Mouse (Mus musculus): ENCODE measurements around the gene Kif9. TPM values are rescaled to one million over a fixed set of nuclear protein-coding genes. Genes with fewer than 3 reads are reported as not detected.

Kif9 gene
- polyA plus RNA-seq, 1 experiment, result 0.48 TPM

DNA sequence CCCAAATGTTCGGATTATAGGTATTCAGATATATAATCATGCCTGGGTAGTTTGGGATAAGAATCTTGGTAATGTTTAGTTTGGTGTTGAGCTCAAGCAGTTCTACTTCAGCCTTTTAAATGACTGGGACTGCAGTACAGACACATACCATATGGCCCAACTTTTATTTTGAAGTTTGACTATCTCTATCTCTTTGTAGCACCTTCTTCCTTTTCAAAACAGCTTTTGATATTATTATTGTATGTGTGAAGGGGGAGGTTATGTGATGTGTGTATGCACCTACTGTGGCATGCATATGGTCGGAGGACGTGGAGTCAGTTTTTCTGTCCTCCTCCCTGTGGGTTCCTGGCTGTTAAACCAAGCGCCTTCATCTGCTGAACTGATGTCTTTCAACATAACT is 65.2 kb downstream of the Kif9 start:
- Histone ChIP-seq H3K4me2 (ENCODE audit: low read depth) (no peak overlapping the region), H3K4me3 (no peak overlapping the region), H3K36me3 (ENCODE audit: control insufficient read depth, insufficient read depth) (peaks cover 10% of the 10 kb centered on the region), H3K79me2 (ENCODE audit: control insufficient read depth, insufficient read depth) (peaks cover 93% of the 10 kb centered on the region), H3ac (ENCODE audit: control insufficient read depth, insufficient read length) (no peak overlapping the region), H3K27me3 (ENCODE audit: control insufficient read depth, insufficient read depth, insufficient read length) (no peaks in the 10 kb centered on the region)
- TF ChIP-seq MYOD1 (IDR thresholded peaks at IDR 0.05; ENCODE audit: control insufficient read depth in 1 of 3, insufficient read length in 2 of 3, low read depth in 2 of 3) (no peak), REST (IDR thresholded peaks at IDR 0.05; ENCODE audit: insufficient read depth, insufficient read length) (no peak), TCF3 (IDR thresholded peaks at IDR 0.05; ENCODE audit: insufficient read length, low read depth) (no peak), POLR2AphosphoS2 (IDR thresholded peaks at IDR 0.05; ENCODE audit: insufficient read length, low read depth) (no peak), E2F4 (IDR thresholded peaks at IDR 0.05; ENCODE audit: insufficient read depth) (no peak), MYOG (IDR thresholded peaks at IDR 0.05; ENCODE audit: control insufficient read depth in 1 of 3, insufficient read depth in 1 of 3, insufficient read length in 2 of 3, low read depth in 2 of 3) (no peak), USF1 (IDR thresholded peaks at IDR 0.05; ENCODE audit: low read depth) (no peak), MAX (IDR thresholded peaks at IDR 0.05; ENCODE audit: low read depth) (no peak), POLR2A (IDR thresholded peaks at IDR 0.05; ENCODE audit: insufficient read length, low read depth) (no peak), SRF (IDR thresholded peaks at IDR 0.05; ENCODE audit: control insufficient read depth, insufficient read length, low read depth) (no peak), TCF12 (IDR thresholded peaks at IDR 0.05; ENCODE audit: insufficient read depth, poor library complexity, severe bottlenecking) (no peak), CEBPB (IDR thresholded peaks at IDR 0.05; ENCODE audit: insufficient read depth, poor library complexity, severe bottlenecking) (no peak)

GRCm38 (mm10) chr9:110548261-110548660 is 71.5 kb downstream of the Kif9 start:
- TF ChIP-seq POLR2AphosphoS2 (IDR thresholded peaks at IDR 0.05; ENCODE audit: insufficient read length, low read depth) (no peak), REST (IDR thresholded peaks at IDR 0.05; ENCODE audit: insufficient read depth, insufficient read length) (no peak), USF1 (IDR thresholded peaks at IDR 0.05; ENCODE audit: low read depth) (no peak)
- H3K4me2 ChIP-seq (ENCODE audit: low read depth), result no peak overlapping the region
- no peak overlapping the region for H3ac ChIP-seq (ENCODE audit: control insufficient read depth, insufficient read length)
- no peak overlapping the region for H3K4me3 ChIP-seq
- no peaks in the 10 kb centered on the region for H3K27me3 ChIP-seq (ENCODE audit: control insufficient read depth, insufficient read depth, insufficient read length)
- H3K36me3 ChIP-seq (ENCODE audit: control insufficient read depth, insufficient read depth), result peaks cover 65% of the 10 kb centered on the region
- H3K79me2 ChIP-seq (ENCODE audit: control insufficient read depth, insufficient read depth), result peaks cover 66% of the 10 kb centered on the region

- TF ChIP-seq POLR2AphosphoS2 (IDR thresholded peaks at IDR 0.05; ENCODE audit: insufficient read length, low read depth), result no peak
- TF ChIP-seq POLR2A (IDR thresholded peaks at IDR 0.05; ENCODE audit: insufficient read length, low read depth), result no peak
- no peak for TF ChIP-seq MYOG (IDR thresholded peaks at IDR 0.05; ENCODE audit: control insufficient read depth in 1 of 3, insufficient read depth in 1 of 3, insufficient read length in 2 of 3, low read depth in 2 of 3)
- no peak for TF ChIP-seq TCF3 (IDR thresholded peaks at IDR 0.05; ENCODE audit: insufficient read length, low read depth)
- TF ChIP-seq MYOD1 (IDR thresholded peaks at IDR 0.05; ENCODE audit: control insufficient read depth in 1 of 3, insufficient read length in 2 of 3, low read depth in 2 of 3), result no peak
- no peak for TF ChIP-seq USF1 (IDR thresholded peaks at IDR 0.05; ENCODE audit: low read depth)
- no peak for TF ChIP-seq SRF (IDR thresholded peaks at IDR 0.05; ENCODE audit: control insufficient read depth, insufficient read length, low read depth)
- no peak for TF ChIP-seq TCF12 (IDR thresholded peaks at IDR 0.05; ENCODE audit: insufficient read depth, poor library complexity, severe bottlenecking)
- no peak for TF ChIP-seq E2F4 (IDR thresholded peaks at IDR 0.05; ENCODE audit: insufficient read depth)
- no peak for TF ChIP-seq CEBPB (IDR thresholded peaks at IDR 0.05; ENCODE audit: insufficient read depth, poor library complexity, severe bottlenecking)
- no peak for TF ChIP-seq REST (IDR thresholded peaks at IDR 0.05; ENCODE audit: insufficient read depth, insufficient read length)
- TF ChIP-seq MAX (IDR thresholded peaks at IDR 0.05; ENCODE audit: low read depth), result no peak
- Histone ChIP-seq H3K36me3 (ENCODE audit: control insufficient read depth, insufficient read depth) (peaks cover 48% of the 10 kb centered on the region), H3ac (ENCODE audit: control insufficient read depth, insufficient read length) (no peak overlapping the region), H3K4me2 (ENCODE audit: low read depth) (no peak overlapping the region), H3K27me3 (ENCODE audit: control insufficient read depth, insufficient read depth, insufficient read length) (no peaks in the 10 kb centered on the region), H3K79me2 (ENCODE audit: control insufficient read depth, insufficient read depth) (no peaks in the 10 kb centered on the region), H3K4me3 (no peak overlapping the region)
Measured at GRCm38 (mm10) chr9:110568309-110568708, 91.6 kb downstream of the Kif9 start.

Other genes starting within 250 kb of the Kif9 start
- gene Cspg5, start 233.2 kb upstream of the Kif9 start, polyA plus RNA-seq (2012; fragmentation: generic; extraction: Trizol), result 0.24 TPM
- gene Elp6, start 171.8 kb upstream of the Kif9 start, polyA plus RNA-seq (2012; fragmentation: generic; extraction: Trizol), result 11.9 TPM
- gene Scap, start 143.7 kb upstream of the Kif9 start, polyA plus RNA-seq (2012; fragmentation: generic; extraction: Trizol), result 44.4 TPM
- gene Ptpn23, start 68.7 kb upstream of the Kif9 start, polyA plus RNA-seq (2012; fragmentation: generic; extraction: Trizol), result 36.0 TPM
- not detected for gene Ngp, start 57.2 kb upstream of the Kif9 start, polyA plus RNA-seq (2012; fragmentation: generic; extraction: Trizol)
- gene Klhl18, start 264 bp upstream of the Kif9 start, polyA plus RNA-seq (2012; fragmentation: generic; extraction: Trizol), result 10.2 TPM
- 11.6 TPM for gene Setd2, start 55.6 kb downstream of the Kif9 start, polyA plus RNA-seq (2012; fragmentation: generic; extraction: Trizol)
- gene Nradd, start 147.5 kb downstream of the Kif9 start, polyA plus RNA-seq (2012; fragmentation: generic; extraction: Trizol), result 66.9 TPM
- gene Nbeal2, start 177.2 kb downstream of the Kif9 start, polyA plus RNA-seq (2012; fragmentation: generic; extraction: Trizol), result 3.3 TPM
- gene Ccdc12, start 179.5 kb downstream of the Kif9 start, polyA plus RNA-seq (2012; fragmentation: generic; extraction: Trizol), result 59.2 TPM